Mouse (Mus musculus) left cerebral cortex, adult 2 months (tissue): ENCODE results near the gene Gpr26. TPM values are rescaled to one million over a fixed set of nuclear protein-coding genes. Genes with fewer than 3 reads are reported as not detected.
A peak's percentile ranks its signal among the peaks of the same experiment; 100 is the strongest.

Experiments used
- DNase-seq, 2 experiments: peaks; one replicate each; pipeline ENCODE4 v3.0.0; 2021 to 2022; ENCODE audit warnings: low spot score in 2 of 2, mixed read lengths in 1 of 2; ENCODE audit errors: extremely low spot score in 1 of 2
- H3K27ac ChIP-seq: fragments of 200-600 bp; 2 replicates; pipeline ENCODE4 v1.8.1; 2022
- H3K4me3 ChIP-seq: fragments of 200-600 bp; 2 replicates; pipeline ENCODE4 v1.8.1; 2022
- CTCF ChIP-seq: fragments of 200-600 bp; IDR thresholded peaks from 2 replicates; pipeline ENCODE4 v1.8.1; 2022; ENCODE audit warnings: antibody characterized with exemption, mild to moderate bottlenecking, moderate library complexity
- intact Hi-C: fragments of 180-260 bp; cut with DNase I; formaldehyde crosslinking; loops from one replicate; pipeline ENCODE4 v1.15.1; 2025
- total RNA-seq, 2 experiments: library from RNA; stranded (reverse); gene quantifications; 2 replicates each; pipeline ENCODE4 v1.2.3; 2021

The Gpr26 gene
- total RNA-seq, 2 experiments from 2014 or later = 127 to 134 TPM

- H3K27ac ChIP-seq = peak overlapping the region; percentile 77
- DNase-seq = no peak
- TF ChIP-seq CTCF = no peak
- no peak overlapping the region for H3K4me3 ChIP-seq
- intact Hi-C loops = no loop called here
These were observed 65.8 kb downstream of the Gpr26 start for GRCm38 (mm10) chr7:132031940-132032531.

Other genes starting within 250 kb of the Gpr26 start
- gene Cpxm2, start 188.3 kb downstream of the Gpr26 start, total RNA-seq = 1 to 10 TPM; 3.7 to 3.9 TPM